Mouse (Mus musculus) embryonic facial prominence, embryonic 11.5 days (tissue): ENCODE measurements around the gene Morc3. TPM values are rescaled to one million over a fixed set of nuclear protein-coding genes. Genes with fewer than 3 reads are reported as not detected.
A peak's percentile ranks its signal among the peaks of the same experiment; 100 is the strongest.

ENCODE experiments used
- ATAC-seq: fragments of 200-750 bp; cut with Nextera tagmentation; replicated peaks from 2 replicates; pipeline ENCODE4 v1.8.0; 2017; ENCODE audit warnings: low read depth; ENCODE audit not compliant: insufficient number of reproducible peaks, low FRiP score, low TSS enrichment
- DNase-seq: peaks from one replicate; pipeline ENCODE4 v3.0.0-alpha.2; 2015; ENCODE audit warnings: low spot score
- H3K27ac ChIP-seq: fragments of 300-500 bp; sonication (generic); replicated peaks from 2 replicates; pipeline ENCODE4 v1.5.1; 2014; ENCODE audit warnings: mild to moderate bottlenecking, low read depth, low read length, control low read depth
- H3K27me3 ChIP-seq: fragments of 300-500 bp; sonication (generic); 2 replicates; pipeline ENCODE4 v1.6.1; 2014; ENCODE audit warnings: mild to moderate bottlenecking, low read length, moderate library complexity, mixed read lengths; ENCODE audit not compliant: control insufficient read depth, insufficient read depth
- H3K36me3 ChIP-seq: fragments of 300-500 bp; sonication (generic); replicated peaks from 2 replicates; pipeline ENCODE4 v1.6.1; 2014; ENCODE audit warnings: low read depth, mild to moderate bottlenecking, low read length, moderate library complexity, mixed read lengths; ENCODE audit not compliant: control insufficient read depth, insufficient read depth
- H3K4me1 ChIP-seq: fragments of 300-500 bp; sonication (generic); 2 replicates; pipeline ENCODE4 v1.6.1; 2014; ENCODE audit warnings: low read length, mixed read lengths; ENCODE audit not compliant: control insufficient read depth, insufficient read depth
- H3K4me2 ChIP-seq: fragments of 300-500 bp; sonication (generic); 2 replicates; pipeline ENCODE4 v1.6.1; 2014; ENCODE audit warnings: low read depth, mild to moderate bottlenecking, control low read depth, low read length, moderate library complexity
- H3K4me3 ChIP-seq: fragments of 300-500 bp; sonication (generic); 2 replicates; pipeline ENCODE4 v1.5.1; 2014; ENCODE audit warnings: low read depth, low read length, control low read depth
- H3K9ac ChIP-seq: fragments of 300-500 bp; sonication (generic); replicated peaks from 2 replicates; pipeline ENCODE4 v1.6.1; 2014; ENCODE audit warnings: mild to moderate bottlenecking, control low read depth, low read length
- H3K9me3 ChIP-seq: fragments of 300-500 bp; sonication (generic); replicated peaks from 2 replicates; pipeline ENCODE4 v1.6.1; 2016; ENCODE audit warnings: mild to moderate bottlenecking, low read length, inconsistent platforms, mixed read lengths; ENCODE audit not compliant: control insufficient read depth
- WGBS: fragments of 180-500 bp; shearing (Covaris S2); extraction: QIAGEN DNeasy Blood & Tissue Kit; methylation state at CpG from one replicate; pipeline ENCODE4 v1.1.7; 2014; 5-methylcytosine and 5-hydroxymethylcytosine counted together
- polyA plus RNA-seq: library from polyadenylated mRNA; unstranded; fragments of >200 nt; fragmentation: Nextera tagmentation; extraction: Ambion mirVana; gene quantifications from 2 replicates; pipeline ENCODE4 v1.2.1, GENCODE M21; 2014

The Morc3 gene
- polyA plus RNA-seq, 1 experiment from 2014 or later = 33.2 TPM

GRCm38 (mm10) chr16:93807961-93808554 is 23.9 kb upstream of the Morc3 start:
- H3K4me2 ChIP-seq = no peak overlapping the region
- H3K27me3 ChIP-seq = no peaks in the 10 kb centered on the region
- H3K9ac ChIP-seq = no peak overlapping the region
- H3K36me3 ChIP-seq = no peaks in the 10 kb centered on the region; the same call in 1 of the 2 replicates
- peak; percentile 51; the same call in 1 of the 2 replicates for ATAC-seq
- whole genome bisulfite sequencing = 15% methylated on average over 8 of the region's 8 CpGs
- peak; percentile 68 for DNase-seq
- H3K4me1 ChIP-seq = peaks cover 3% of the 10 kb centered on the region; the same call in 1 of the 2 replicates
- H3K27ac ChIP-seq = peak overlapping the region; percentile 60; the same call in 1 of the 2 replicates
- no peaks in the 10 kb centered on the region for H3K9me3 ChIP-seq
- H3K4me3 ChIP-seq = no peak overlapping the region

- DNase-seq = no peak
- no peaks in the 10 kb centered on the region for H3K9me3 ChIP-seq
- WGBS = 67% methylated on average over 20 of the region's 20 CpGs
- H3K36me3 ChIP-seq = no peaks in the 10 kb centered on the region; the same call in 1 of the 2 replicates
- H3K4me1 ChIP-seq = no peaks in the 10 kb centered on the region
- H3K27ac ChIP-seq = no peak overlapping the region; the same call in 1 of the 2 replicates
- no peak overlapping the region for H3K9ac ChIP-seq
- no peaks in the 10 kb centered on the region for H3K27me3 ChIP-seq
- no peak overlapping the region for H3K4me2 ChIP-seq
- no peak overlapping the region for H3K4me3 ChIP-seq
- no peak for ATAC-seq
Measured at GRCm38 (mm10) chr16:93815856-93816736, 15.8 kb upstream of the Morc3 start.

- H3K4me2 ChIP-seq = no peak overlapping the region
- WGBS = 75% methylated on average over 7 of the region's 7 CpGs
- no peaks in the 10 kb centered on the region for H3K27me3 ChIP-seq
- H3K4me3 ChIP-seq = no peak overlapping the region
- H3K4me1 ChIP-seq = no peaks in the 10 kb centered on the region
- no peaks in the 10 kb centered on the region for H3K9me3 ChIP-seq
- no peak overlapping the region for H3K9ac ChIP-seq
- ATAC-seq (no peak), DNase-seq (no peak)
- no peak overlapping the region; the same call in 1 of the 2 replicates for H3K27ac ChIP-seq
- H3K36me3 ChIP-seq = no peaks in the 10 kb centered on the region
Measured at GRCm38 (mm10) chr16:93816861-93817260, 15.1 kb upstream of the Morc3 start.

DNA sequence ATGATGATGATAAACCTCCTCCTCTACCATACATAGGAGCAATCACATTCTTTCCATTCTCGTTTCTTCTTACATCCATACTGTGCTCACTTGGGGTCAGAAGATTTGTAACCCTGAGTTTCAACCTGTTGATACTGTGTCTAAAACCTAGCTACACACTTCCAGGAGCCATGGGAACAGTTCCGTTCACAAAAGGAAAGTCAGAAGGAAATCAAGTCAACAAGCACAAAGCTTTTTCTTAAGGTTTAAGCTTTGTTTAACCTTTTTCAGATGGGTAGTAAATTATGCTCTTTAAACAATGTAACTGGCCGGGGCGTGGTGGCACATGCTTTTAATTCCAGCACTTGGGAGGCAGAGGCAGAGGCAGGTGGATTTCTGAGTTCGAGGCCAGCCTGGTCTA is 14.6 kb upstream of the Morc3 start:
- Histone ChIP-seq H3K4me2 (no peak overlapping the region), H3K9ac (no peak overlapping the region), H3K9me3 (no peaks in the 10 kb centered on the region), H3K27ac (no peak overlapping the region), H3K4me1 (no peaks in the 10 kb centered on the region), H3K27me3 (no peaks in the 10 kb centered on the region), H3K36me3 (no peaks in the 10 kb centered on the region), H3K4me3 (no peak overlapping the region)
- no peak for ATAC-seq
- 88% methylated on average over 5 of the region's 5 CpGs for WGBS
- no peak for DNase-seq

DNA sequence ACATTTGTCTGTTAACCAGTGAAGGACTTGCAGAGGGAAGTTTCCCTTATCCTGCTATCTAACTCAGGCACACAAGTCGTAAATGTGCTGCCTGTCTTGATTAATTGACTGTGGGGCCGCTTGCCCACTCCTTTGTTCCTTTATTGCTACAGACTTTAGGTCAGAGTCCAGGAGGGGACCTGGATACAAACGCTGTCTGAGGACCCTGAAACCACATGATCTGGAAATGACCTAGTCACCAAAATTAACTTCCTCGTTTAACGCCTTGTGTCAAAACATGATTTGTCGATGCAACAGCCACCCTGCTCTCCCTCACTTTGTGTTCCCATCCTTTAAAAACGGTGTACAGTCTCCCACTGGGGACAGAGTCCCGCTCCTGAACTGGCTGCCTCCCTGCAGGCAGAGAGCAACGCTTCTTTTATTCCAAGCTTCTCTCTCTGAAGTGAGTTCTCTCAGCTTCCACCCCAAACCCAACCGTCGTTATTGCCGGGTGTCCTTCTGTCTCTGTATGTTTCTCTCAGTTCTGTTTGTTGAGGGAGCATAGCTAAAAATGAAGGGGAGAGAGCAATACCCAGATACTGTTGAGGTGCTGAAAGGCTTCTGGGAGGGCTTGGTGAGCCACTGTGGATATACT is 13.1 kb upstream of the Morc3 start:
- no peaks in the 10 kb centered on the region for H3K27me3 ChIP-seq
- no peak for ATAC-seq
- H3K4me2 ChIP-seq = no peak overlapping the region
- 65% methylated on average over 12 of the region's 12 CpGs for WGBS
- no peak overlapping the region for H3K9ac ChIP-seq
- H3K9me3 ChIP-seq = no peaks in the 10 kb centered on the region
- no peak for DNase-seq
- H3K27ac ChIP-seq = no peak overlapping the region
- H3K4me3 ChIP-seq = no peak overlapping the region
- no peaks in the 10 kb centered on the region for H3K36me3 ChIP-seq
- H3K4me1 ChIP-seq = no peaks in the 10 kb centered on the region

- DNase-seq (no peak), ATAC-seq (no peak)
- Histone ChIP-seq H3K4me2 (no peak overlapping the region), H3K27ac (no peak overlapping the region), H3K36me3 (no peaks in the 10 kb centered on the region), H3K9ac (no peak overlapping the region), H3K4me3 (no peak overlapping the region), H3K27me3 (no peaks in the 10 kb centered on the region), H3K4me1 (no peaks in the 10 kb centered on the region), H3K9me3 (no peaks in the 10 kb centered on the region)
- 79% methylated on average over 4 of the region's 4 CpGs for WGBS
Measured at GRCm38 (mm10) chr16:93819325-93819696, 12.6 kb upstream of the Morc3 start.

DNA sequence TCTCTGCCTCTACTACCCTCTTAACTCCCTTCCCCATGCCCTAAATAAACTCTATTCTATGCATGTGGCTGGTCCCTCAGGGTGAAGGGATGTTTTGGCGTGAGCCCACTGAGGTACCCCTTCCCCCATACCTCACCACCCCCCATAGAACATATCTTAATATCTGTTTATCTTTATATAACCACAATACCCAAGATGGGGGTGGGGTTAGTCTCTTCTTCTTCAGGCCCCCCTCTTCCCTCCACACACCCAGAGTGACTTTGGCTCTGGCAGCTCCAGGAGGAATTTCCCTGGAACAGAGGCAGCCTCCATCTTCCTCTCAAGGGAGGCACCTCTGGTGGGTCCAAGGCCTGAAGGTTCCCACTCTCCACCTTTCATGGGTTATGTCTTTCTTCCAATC is 11.9 kb upstream of the Morc3 start:
- ATAC-seq = no peak
- no peak for DNase-seq
- Histone ChIP-seq H3K4me2 (no peak overlapping the region), H3K9ac (no peak overlapping the region), H3K4me1 (no peaks in the 10 kb centered on the region), H3K27me3 (no peaks in the 10 kb centered on the region), H3K4me3 (no peak overlapping the region), H3K27ac (no peak overlapping the region), H3K9me3 (no peaks in the 10 kb centered on the region), H3K36me3 (no peaks in the 10 kb centered on the region)
- WGBS = 83% methylated on average over 1 of the region's 1 CpGs

- DNase-seq (no peak), ATAC-seq (no peak)
- Histone ChIP-seq H3K27me3 (no peaks in the 10 kb centered on the region), H3K27ac (no peak overlapping the region), H3K9me3 (no peaks in the 10 kb centered on the region), H3K36me3 (no peaks in the 10 kb centered on the region), H3K4me3 (no peak overlapping the region), H3K4me1 (no peaks in the 10 kb centered on the region), H3K9ac (no peak overlapping the region), H3K4me2 (no peak overlapping the region)
- WGBS = 99% methylated on average over 3 of the region's 3 CpGs
Measured at GRCm38 (mm10) chr16:93821706-93822105, 10.2 kb upstream of the Morc3 start.
